Mouse (Mus musculus): ENCODE results near the gene Defb29.

Gene Defb29

GRCm38 (mm10) chr2:152500204-152500862 lies 39.6 kb downstream of the Defb29 start:
- DNase-seq, result no peak

GRCm38 (mm10) chr2:152498020-152498419 lies 41.9 kb downstream of the Defb29 start:
- no peak for DNase-seq

GRCm38 (mm10) chr2:152493151-152493550 lies 46.7 kb downstream of the Defb29 start:
- DNase-seq, result no peak

- no peak for DNase-seq
These were observed 49.9 kb downstream of the Defb29 start, which contains the start of gene Defb22 for GRCm38 (mm10) chr2:152490038-152490437. Gene Defb22 (minus strand): TSS chr2:152490138.
